Mouse (Mus musculus) C2C12 (cell line): Measurements from ENCODE around the gene Gtf2ird2. TPM values are rescaled to one million over a fixed set of nuclear protein-coding genes. Genes with fewer than 3 reads are reported as not detected.

ENCODE experiments used
- H3K27me3 ChIP-seq: one replicate; pipeline ENCODE4 v1.6.1; 2011; ENCODE audit not compliant: control insufficient read depth, insufficient read depth, insufficient read length
- H3K36me3 ChIP-seq: one replicate; pipeline ENCODE4 v1.6.1; 2011; ENCODE audit not compliant: control insufficient read depth, insufficient read depth
- H3K4me3 ChIP-seq: one replicate; pipeline ENCODE4 v1.5.1; 2011; ENCODE audit warnings: mild to moderate bottlenecking, control low read depth; ENCODE audit not compliant: poor library complexity, insufficient read depth, severe bottlenecking
- H3K79me2 ChIP-seq: one replicate; pipeline ENCODE4 v1.6.1; 2011; ENCODE audit not compliant: control insufficient read depth, insufficient read depth
- H3K79me3 ChIP-seq: one replicate; pipeline ENCODE4 v1.6.1; 2011; ENCODE audit warnings: low read depth, control low read depth
- H3ac ChIP-seq: one replicate; pipeline ENCODE3; 2011; ENCODE audit warnings: low read depth; ENCODE audit not compliant: control insufficient read depth, insufficient read length
- CEBPB ChIP-seq: IDR thresholded peaks from one replicate; pipeline ENCODE4 v1.6.1; 2011; ENCODE audit warnings: low read depth, mild to moderate bottlenecking, control low read depth, moderate library complexity
- CTCF ChIP-seq: IDR thresholded peaks from one replicate; pipeline ENCODE4 v1.5.1; 2011; ENCODE audit not compliant: control insufficient read depth, insufficient read depth, insufficient read length
- FOSL1 ChIP-seq: IDR thresholded peaks from one replicate; pipeline ENCODE4 v1.8.0; 2011; ENCODE audit warnings: mild to moderate bottlenecking, low read length; ENCODE audit not compliant: poor library complexity, insufficient read depth, severe bottlenecking
- MAX ChIP-seq: IDR thresholded peaks from one replicate; pipeline ENCODE4 v1.6.1; 2011; ENCODE audit warnings: mild to moderate bottlenecking, control low read depth
- MYOD1 ChIP-seq: IDR thresholded peaks from one replicate; pipeline ENCODE4 v1.6.1; 2011; ENCODE audit warnings: low read depth; ENCODE audit not compliant: control insufficient read depth, insufficient read length
- MYOG ChIP-seq: IDR thresholded peaks from one replicate; pipeline ENCODE4 v1.6.1; 2011; ENCODE audit not compliant: control insufficient read depth, insufficient read length; ENCODE audit errors: extremely low read depth
- USF1 ChIP-seq: IDR thresholded peaks from one replicate; pipeline ENCODE4 v1.6.1; 2011; ENCODE audit warnings: low read depth, mild to moderate bottlenecking, control low read depth, moderate library complexity
- polyA plus RNA-seq: library from polyadenylated mRNA; unstranded; fragments of >200 nt; fragmentation: generic; extraction: Trizol; gene quantifications from one replicate; pipeline ENCODE4 v1.2.1, GENCODE M21; 2012; ENCODE audit warnings: missing spikeins

Gtf2ird2 gene
- polyA plus RNA-seq, 1 experiment: 4.2 TPM

DNA sequence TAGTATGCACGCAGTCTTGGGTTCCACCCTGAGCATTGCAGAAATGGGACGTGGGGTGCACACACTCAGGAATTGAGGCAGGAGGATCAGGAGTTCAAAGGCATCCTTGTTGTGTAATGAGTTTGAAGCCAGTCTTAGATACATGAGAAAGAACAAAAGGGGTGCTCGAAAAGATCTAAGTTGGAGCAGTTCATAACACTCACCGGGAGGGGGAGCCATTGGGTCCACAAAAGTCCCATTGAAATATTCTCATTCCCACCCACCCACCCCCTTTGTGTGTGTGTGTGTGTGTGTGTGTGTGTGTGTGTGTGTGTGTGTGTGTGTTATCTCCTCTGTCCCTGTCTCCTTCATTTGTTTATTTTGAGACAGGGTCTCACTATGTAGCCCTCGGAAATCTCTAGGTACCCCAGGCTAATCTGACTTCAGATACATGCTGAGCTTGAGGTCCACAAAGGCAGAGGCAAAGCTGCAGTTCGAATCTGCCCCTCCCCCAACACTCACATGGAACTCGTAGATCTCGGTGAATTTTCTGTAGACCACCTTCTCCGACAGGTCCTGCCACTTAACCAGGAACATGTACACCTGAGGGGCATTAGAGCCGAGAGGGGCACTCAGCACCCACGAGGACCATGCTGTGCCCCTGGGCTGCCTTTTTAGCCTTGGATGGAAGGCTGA, 43.9 kb downstream of the Gtf2ird2 start:
- Histone ChIP-seq H3K79me2 (no peaks in the 10 kb centered on the region), H3K27me3 (no peaks in the 10 kb centered on the region), H3ac (no peak overlapping the region), H3K79me3 (no peaks in the 10 kb centered on the region), H3K36me3 (no peaks in the 10 kb centered on the region), H3K4me3 (no peak overlapping the region)
- TF ChIP-seq MAX (no peak), CEBPB (no peak), MYOD1 (no peak), FOSL1 (no peak), CTCF (no peak), USF1 (no peak), MYOG (no peak)

DNA sequence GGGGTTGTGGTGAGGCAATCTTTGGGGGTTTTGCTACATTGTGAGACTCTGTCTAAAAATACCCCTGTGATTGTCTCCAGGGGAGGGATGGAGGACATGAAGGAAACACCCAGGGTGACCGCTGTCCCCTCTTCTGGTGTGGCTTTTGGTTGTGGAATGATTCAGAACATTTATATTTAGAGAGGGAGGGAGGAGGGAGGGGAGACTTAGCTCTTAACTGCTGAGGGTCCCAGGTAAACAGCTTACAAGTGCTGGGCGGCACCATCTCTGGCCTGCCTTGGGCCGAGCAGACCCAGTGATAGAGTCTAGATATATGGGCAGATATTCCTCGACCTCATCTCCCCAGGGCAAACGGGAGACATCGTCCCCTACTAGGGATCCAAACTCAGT, 44.4 kb downstream of the Gtf2ird2 start:
- TF ChIP-seq MAX: no peak
- no peak overlapping the region for H3ac ChIP-seq
- H3K79me2 ChIP-seq: no peaks in the 10 kb centered on the region
- H3K79me3 ChIP-seq: no peaks in the 10 kb centered on the region
- H3K27me3 ChIP-seq: no peaks in the 10 kb centered on the region
- no peak overlapping the region for H3K4me3 ChIP-seq
- no peaks in the 10 kb centered on the region for H3K36me3 ChIP-seq

DNA sequence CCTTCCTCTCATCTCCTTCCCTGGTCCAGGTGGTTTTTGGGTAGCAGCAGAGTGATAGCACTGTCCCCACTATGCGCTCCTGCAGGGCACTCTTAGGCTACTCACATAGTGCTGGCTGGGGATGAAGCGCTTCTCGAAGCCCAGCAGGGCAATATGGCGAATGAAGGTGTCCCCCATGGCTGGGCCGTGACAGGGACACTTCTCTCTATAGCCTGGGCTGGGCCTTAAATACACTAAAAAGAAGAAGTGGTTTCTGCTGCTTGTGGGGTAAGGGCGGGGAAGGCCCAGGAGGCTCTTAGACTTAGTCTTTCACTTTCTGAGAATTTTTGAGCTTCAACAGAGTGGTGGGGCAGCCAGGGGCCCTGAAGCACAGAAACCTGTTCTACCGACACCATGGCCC, 45.6 kb downstream of the Gtf2ird2 start, which contains the start of gene Ncf1:
Ncf1 (minus strand) TSS at position 235 of the 400 bp plus-strand sequence.
- Histone ChIP-seq H3K27me3 (no peaks in the 10 kb centered on the region), H3K79me2 (no peaks in the 10 kb centered on the region), H3ac (no peak within 1 kb of the TSS), H3K4me3 (no peak within 1 kb of the TSS), H3K79me3 (no peaks in the 10 kb centered on the region), H3K36me3 (no peaks in the 10 kb centered on the region)
- no peak for TF ChIP-seq USF1
- no peak for TF ChIP-seq CEBPB
- no peak for TF ChIP-seq MYOD1
- no peak for TF ChIP-seq CTCF

DNA sequence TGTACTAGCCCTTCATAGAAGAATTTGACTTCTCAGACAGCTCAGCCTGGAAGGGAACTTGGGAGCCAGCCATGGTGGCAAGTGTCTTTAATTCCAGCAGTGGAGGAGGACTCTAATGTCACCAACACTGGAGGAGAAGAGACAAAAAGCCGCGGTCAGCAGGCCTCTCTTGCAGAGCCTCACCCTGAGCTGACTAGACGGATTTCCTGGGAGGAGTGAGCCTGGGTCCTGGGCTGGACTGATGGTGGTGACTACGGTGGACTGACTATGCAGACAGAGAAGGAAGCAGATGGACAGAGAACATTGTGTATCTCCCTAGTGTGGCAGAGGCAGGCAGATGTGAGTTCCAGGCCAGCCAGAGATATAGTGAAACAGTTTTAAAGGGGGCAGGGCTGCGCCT, 47.6 kb downstream of the Gtf2ird2 start:
- H3K79me3 ChIP-seq: no peaks in the 10 kb centered on the region
- TF ChIP-seq FOSL1 (no peak), CTCF (no peak), USF1 (no peak)

DNA sequence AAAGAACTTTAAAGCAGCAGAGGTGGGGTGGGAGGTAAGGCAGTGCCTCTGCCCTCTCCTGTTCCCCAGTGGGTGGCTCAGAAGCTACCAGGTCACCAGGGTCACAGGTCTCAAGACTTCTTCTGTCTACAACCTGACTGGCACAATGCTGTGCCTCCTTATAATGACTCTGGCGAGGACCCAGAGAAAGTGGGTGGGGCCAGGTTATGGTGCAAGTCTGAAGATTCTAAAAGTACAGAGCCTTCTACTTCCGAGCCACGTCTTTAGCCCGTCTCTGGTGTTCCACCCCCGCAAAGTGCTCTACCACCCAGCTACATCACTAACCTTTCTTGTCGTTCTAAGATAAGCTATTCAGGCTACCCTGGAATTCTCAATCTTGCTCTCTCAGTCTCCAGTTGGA, 48.3 kb downstream of the Gtf2ird2 start:
- no peak for TF ChIP-seq MAX
- no peak for TF ChIP-seq FOSL1
- no peak for TF ChIP-seq USF1
- no peak for TF ChIP-seq CTCF
- TF ChIP-seq CEBPB: no peak
- TF ChIP-seq MYOG: no peak
- TF ChIP-seq MYOD1: no peak
- Histone ChIP-seq H3ac (no peak overlapping the region), H3K4me3 (no peak overlapping the region), H3K36me3 (peaks cover 8% of the 10 kb centered on the region), H3K79me2 (no peaks in the 10 kb centered on the region), H3K79me3 (no peaks in the 10 kb centered on the region), H3K27me3 (no peaks in the 10 kb centered on the region)

More for the DNA sequence above, 47.6 kb downstream of the Gtf2ird2 start:
- no peaks in the 10 kb centered on the region for H3K27me3 ChIP-seq
- no peak overlapping the region for H3K4me3 ChIP-seq
- peaks cover 2% of the 10 kb centered on the region for H3K36me3 ChIP-seq
- H3ac ChIP-seq: no peak overlapping the region
- H3K79me2 ChIP-seq: no peaks in the 10 kb centered on the region

DNA sequence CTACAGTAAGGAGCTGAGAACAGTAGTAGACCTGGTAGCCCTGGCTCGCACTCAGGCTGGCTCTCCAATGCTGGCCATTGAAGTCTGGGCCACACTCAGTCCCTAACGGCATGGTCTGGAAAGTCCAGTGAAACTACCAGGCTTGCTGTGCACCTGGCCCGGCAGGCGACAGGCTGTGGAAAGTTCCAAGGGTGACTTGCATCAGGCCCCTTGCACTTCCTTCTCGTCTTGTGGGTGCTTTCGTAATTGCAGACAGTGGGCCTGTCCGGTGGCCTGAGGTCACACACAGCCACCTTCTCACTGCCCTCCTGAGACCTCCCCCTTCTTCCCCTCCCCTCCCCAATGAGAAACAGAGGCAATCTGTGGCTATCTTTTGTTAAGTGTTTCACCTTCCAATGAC, 48.7 kb downstream of the Gtf2ird2 start:
- no peaks in the 10 kb centered on the region for H3K27me3 ChIP-seq
- no peaks in the 10 kb centered on the region for H3K79me3 ChIP-seq
- no peak overlapping the region for H3ac ChIP-seq
- peaks cover 13% of the 10 kb centered on the region for H3K36me3 ChIP-seq
- no peak overlapping the region for H3K4me3 ChIP-seq
- TF ChIP-seq USF1 (no peak), MAX (no peak), FOSL1 (no peak), MYOD1 (no peak), CEBPB (no peak), MYOG (no peak), CTCF (no peak)
- no peaks in the 10 kb centered on the region for H3K79me2 ChIP-seq
